Mouse (Mus musculus) erythroblast, embryonic 14.5 days (primary cell): ENCODE data around the gene Csn3.

ENCODE experiments used
- GATA1 ChIP-seq: IDR thresholded peaks from 2 replicates; pipeline ENCODE4 v1.6.1; 2012; ENCODE audit warnings: low read length, inconsistent platforms, mixed read lengths
- TAL1 ChIP-seq: IDR thresholded peaks from 3 replicates; pipeline ENCODE4 v1.6.1; 2012; ENCODE audit warnings: low read length, inconsistent platforms, mixed read lengths

DNA sequence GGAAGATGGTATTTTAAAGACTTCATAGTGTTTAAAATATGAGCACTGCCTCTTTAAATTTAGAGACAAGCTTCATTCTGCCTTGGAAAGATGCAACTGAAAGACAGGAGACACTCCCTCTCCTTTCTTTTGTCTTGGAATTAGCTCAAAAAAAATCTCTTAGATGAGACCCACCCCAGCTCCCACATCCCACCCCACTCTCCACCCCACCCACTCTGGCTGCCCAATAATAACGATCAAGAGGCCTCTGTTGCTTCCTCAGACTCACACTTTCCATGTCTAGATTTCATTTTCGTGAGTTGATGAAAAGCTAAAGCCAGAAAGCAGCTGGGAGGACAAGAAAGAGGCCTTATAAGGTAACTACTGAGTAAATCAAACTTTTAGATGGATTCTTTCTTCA lies 43.8 kb downstream of the Csn3 start, which contains the start of the genes 2310003L06Rik and Gm28434:
- TF ChIP-seq GATA1 (no peak), TAL1 (no peak)
